Comparison of ENCODE assay signal across 8 mouse cellular contexts in the genomic region with DNA sequence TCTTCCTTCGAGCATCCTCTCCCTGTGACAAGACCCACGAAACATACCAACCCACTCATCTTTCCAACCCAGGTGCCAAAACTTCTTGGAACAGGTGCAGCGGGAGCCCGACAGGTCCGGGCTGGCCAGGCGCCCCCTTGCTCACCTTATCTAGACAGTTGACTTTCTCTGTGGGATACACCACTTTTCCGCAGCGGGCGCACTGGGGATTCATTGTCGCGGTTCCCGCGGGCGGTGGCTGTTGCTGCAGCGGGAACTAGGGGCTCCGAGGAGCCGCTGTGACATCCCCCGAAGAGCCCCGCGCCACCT. TPM values are rescaled to one million over a fixed set of nuclear protein-coding genes. Genes with fewer than 3 reads are reported as not detected.
A peak's percentile ranks its signal among the peaks of the same experiment; 100 is the strongest.
DNase-seq lines count a peak whose midpoint lies in the region; ATAC-seq and TF ChIP-seq lines count a peak whose summit lies in the region.

No protein-coding gene starts in this region.

- WGBS in heart, embryonic 10.5 days: 1% methylated on average over 20 of the region's 20 CpGs
- 1% methylated on average over 20 of the region's 20 CpGs for WGBS in limb, embryonic 11.5 days
- WGBS in stomach, embryonic 15.5 days: under 1% methylated on average over 20 of the region's 20 CpGs

- H3K9me3 ChIP-seq in heart, embryonic 10.5 days: no peaks in the 10 kb centered on the region
- no peaks in the 10 kb centered on the region for H3K9me3 ChIP-seq in limb, embryonic 11.5 days (ENCODE audit: control insufficient read depth, low read length)
- H3K9me3 ChIP-seq in stomach, embryonic 15.5 days: no peaks in the 10 kb centered on the region

- peaks cover 45% of the 10 kb centered on the region for H3K27me3 ChIP-seq in heart, embryonic 10.5 days (ENCODE audit: insufficient read depth, poor library complexity, severe bottlenecking)
- H3K27me3 ChIP-seq in testis, adult 2 months (ENCODE audit: control insufficient read depth, insufficient read depth, low read length): no peaks in the 10 kb centered on the region
- H3K27me3 ChIP-seq in limb, embryonic 11.5 days (ENCODE audit: control insufficient read depth, insufficient read depth, low read length): peaks cover 16% of the 10 kb centered on the region
- H3K27me3 ChIP-seq in stomach, embryonic 15.5 days (replicated peaks): peaks cover 13% of the 10 kb centered on the region

- H3K9ac ChIP-seq in limb, embryonic 11.5 days (ENCODE audit: low read length): peak overlapping the region; percentile 59
- no peak overlapping the region for H3K9ac ChIP-seq in stomach, embryonic 15.5 days

- peak overlapping the region; percentile 90 for H3K4me2 ChIP-seq in limb, embryonic 11.5 days (ENCODE audit: low read depth, severe bottlenecking)
- H3K4me2 ChIP-seq in stomach, embryonic 15.5 days: peak overlapping the region; percentile 98

- H3K36me3 ChIP-seq in heart, embryonic 10.5 days: no peaks in the 10 kb centered on the region
- H3K36me3 ChIP-seq in testis, adult 2 months (ENCODE audit: control insufficient read depth, insufficient read depth, low read length): no peaks in the 10 kb centered on the region
- no peaks in the 10 kb centered on the region for H3K36me3 ChIP-seq in limb, embryonic 11.5 days (ENCODE audit: control insufficient read depth, insufficient read depth, low read length)
- no peaks in the 10 kb centered on the region for H3K36me3 ChIP-seq in stomach, embryonic 15.5 days

- H3K4me3 ChIP-seq in heart, embryonic 10.5 days: peak overlapping the region; percentile 77
- H3K4me3 ChIP-seq in testis, adult 2 months (ENCODE audit: control insufficient read depth, low read depth, low read length): peak overlapping the region; percentile 66; the same call in 1 of the 2 replicates
- H3K4me3 ChIP-seq in limb, embryonic 11.5 days (ENCODE audit: low read depth, low read length): peak overlapping the region; percentile 55
- H3K4me3 ChIP-seq in stomach, embryonic 15.5 days (replicated peaks): peak overlapping the region; percentile 48

- no peak for TF ChIP-seq POLR2A in testis, adult 2 months (IDR thresholded peaks at IDR 0.05; ENCODE audit: control insufficient read depth, low read depth, low read length)

- no peak for DNase-seq in heart, embryonic 10.5 days (ENCODE audit: low spot score)
- no peak for DNase-seq in heart, postnatal 14 days
- DNase-seq in testis, postnatal 14 days (ENCODE audit: low spot score): no peak
- no peak for DNase-seq in limb, embryonic 11.5 days (ENCODE audit: low spot score)
- no peak for DNase-seq in retina, embryonic 14.5 days (ENCODE audit: low spot score)
- no peak for DNase-seq in urinary bladder, postnatal 4 days (ENCODE audit: low spot score in 2 of 2)

- H3K4me1 ChIP-seq in heart, embryonic 10.5 days: peaks cover 7% of the 10 kb centered on the region
- peaks cover 11% of the 10 kb centered on the region for H3K4me1 ChIP-seq in testis, adult 2 months (ENCODE audit: control insufficient read depth, insufficient read depth, low read length)
- H3K4me1 ChIP-seq in limb, embryonic 11.5 days (ENCODE audit: control insufficient read depth, insufficient read depth, low read length): peaks cover 10% of the 10 kb centered on the region; the same call in 1 of the 2 replicates
- peaks cover 7% of the 10 kb centered on the region; the same call in 1 of the 2 replicates for H3K4me1 ChIP-seq in stomach, embryonic 15.5 days

- intact Hi-C loops in heart, postnatal 14 days (cut with DNase I): loop anchor here (10.0 kb wide), 1 partner anchor 306 kb away; no protein-coding TSS in a partner anchor

- peak overlapping the region; percentile 79 for H3K27ac ChIP-seq in heart, embryonic 10.5 days
- no peak overlapping the region for H3K27ac ChIP-seq in testis, adult 2 months (ENCODE audit: control insufficient read depth, insufficient read depth, low read depth, low read length)
- H3K27ac ChIP-seq in limb, embryonic 11.5 days (replicated peaks; ENCODE audit: low read depth, low read length): no peak overlapping the region
- H3K27ac ChIP-seq in stomach, embryonic 15.5 days: no peak overlapping the region

- ATAC-seq in limb, embryonic 11.5 days (ENCODE audit: insufficient number of reproducible peaks, low FRiP score, low TSS enrichment, low read depth): 0 out of 2 replicates have a peak, but pooled peaks have one; percentile 4
- peak; percentile 17; the same call in 1 of the 2 replicates for ATAC-seq in stomach, embryonic 15.5 days (ENCODE audit: insufficient read depth, low FRiP score, low read depth)

- TF ChIP-seq CTCF in testis, adult 2 months (IDR thresholded peaks at IDR 0.05; ENCODE audit: control insufficient read depth, insufficient read depth, insufficient replicate concordance, low read depth, low read length): no peak

RNA-seq across cellular contexts. Expression of a gene that starts 0.7 kb away (rescaled TPM):
- 292 and 461 TPM in 2 replicates for polyA plus RNA-seq in heart, embryonic 10.5 days (2016; fragmentation: Nextera tagmentation; extraction: Ambion mirVana)
- total RNA-seq in heart, postnatal 14 days (2021): 100 to 1,000 TPM; 481 to 506 TPM
- polyA plus RNA-seq in testis, adult 2 months (2012; rRNA removed): 1.7 and 3.2 TPM in 2 replicates
- 4.8 and 6.1 TPM in 2 replicates for polyA plus RNA-seq in limb, embryonic 11.5 days (2014; fragmentation: Nextera tagmentation; extraction: Ambion mirVana)
- 2.6 and 4.4 TPM in 2 replicates for polyA plus RNA-seq in stomach, embryonic 15.5 days (2015; fragmentation: Nextera tagmentation; extraction: Ambion mirVana)

Comparison
In these comparisons a context has a peak if more than half of its experiments do, and no peak if none do; other contexts are left out.
1. RNA of a gene that starts 0.7 kb away (polyA plus RNA-seq): 292 to 461 TPM in heart, embryonic 10.5 days; 4.8 to 6.1 TPM in limb, embryonic 11.5 days, 2.6 to 4.4 TPM in stomach, embryonic 15.5 days and 1.7 to 3.2 TPM in testis, adult 2 months; every median in the first group is over 10 times any median in the second.
2. Peak in every context shown above with its lines, with median percentiles within 50 percentile points of each other: H3K4me3 ChIP-seq.